Mouse (Mus musculus): ENCODE data around the gene Endov. TPM values are rescaled to one million over a fixed set of nuclear protein-coding genes. Genes with fewer than 3 reads are reported as not detected.
A peak's percentile ranks its signal among the peaks of the same experiment; 100 is the strongest.

Endov gene
- total RNA-seq, 2 experiments from 2014 or later = 13.8 to 18.6 TPM

DNA sequence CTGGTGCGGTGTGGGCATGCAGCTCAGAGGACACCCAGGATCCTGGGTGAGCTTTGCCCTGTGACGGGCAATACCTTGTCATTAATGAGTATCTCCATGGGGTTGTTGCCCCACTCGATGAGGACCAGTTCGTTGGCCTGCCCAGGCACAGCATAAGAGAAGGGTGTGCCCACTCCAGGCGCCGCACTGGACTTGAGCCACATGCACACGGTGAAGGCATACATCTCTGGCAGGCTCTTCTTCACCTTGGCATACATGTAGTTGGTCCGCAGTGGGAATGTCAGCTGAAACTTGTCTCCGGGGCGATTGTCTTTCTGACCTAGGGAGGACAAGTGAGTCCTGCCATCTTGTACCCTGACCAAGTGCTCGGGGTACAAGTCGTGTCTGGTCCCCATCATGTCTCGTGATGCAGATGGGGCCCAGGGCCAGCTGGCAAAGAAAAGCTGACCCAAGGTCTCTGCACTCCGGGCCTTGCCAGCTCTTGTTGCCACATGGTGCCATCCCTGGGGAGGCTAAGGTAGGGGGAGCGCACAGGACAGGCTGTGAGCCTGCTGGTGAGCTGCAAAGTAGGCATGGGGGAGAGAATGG, 53.5 kb downstream of the Endov start:
- intact Hi-C loops (cut with DNase I) = loop anchor here (5.0 kb wide), 1 partner anchor 228 kb away; no protein-coding TSS in a partner anchor
- no peak for DNase-seq

DNA sequence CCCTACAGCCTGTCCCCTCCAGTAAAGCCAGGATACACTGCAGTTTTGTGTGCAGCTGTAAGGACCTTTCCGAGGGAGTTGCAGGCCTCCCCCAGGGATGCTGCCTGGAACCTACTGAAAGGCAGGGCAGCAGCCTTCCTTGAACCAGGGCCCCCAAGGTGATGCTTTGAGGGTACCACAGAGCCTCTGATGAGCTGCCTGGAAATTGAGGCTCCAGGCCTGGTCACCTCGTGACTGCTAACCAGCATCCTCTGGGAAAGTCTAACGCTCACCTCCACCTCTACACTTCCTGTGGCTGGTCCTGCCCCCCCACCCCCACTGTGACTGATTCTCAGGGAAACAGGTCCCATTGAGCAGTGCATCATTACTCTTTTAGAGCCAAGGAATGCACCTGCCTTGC, 54.1 kb downstream of the Endov start:
- intact Hi-C loops (cut with DNase I) = loop anchor here (5.0 kb wide), 1 partner anchor 227 kb away; no protein-coding TSS in a partner anchor
- no peak for DNase-seq

DNA sequence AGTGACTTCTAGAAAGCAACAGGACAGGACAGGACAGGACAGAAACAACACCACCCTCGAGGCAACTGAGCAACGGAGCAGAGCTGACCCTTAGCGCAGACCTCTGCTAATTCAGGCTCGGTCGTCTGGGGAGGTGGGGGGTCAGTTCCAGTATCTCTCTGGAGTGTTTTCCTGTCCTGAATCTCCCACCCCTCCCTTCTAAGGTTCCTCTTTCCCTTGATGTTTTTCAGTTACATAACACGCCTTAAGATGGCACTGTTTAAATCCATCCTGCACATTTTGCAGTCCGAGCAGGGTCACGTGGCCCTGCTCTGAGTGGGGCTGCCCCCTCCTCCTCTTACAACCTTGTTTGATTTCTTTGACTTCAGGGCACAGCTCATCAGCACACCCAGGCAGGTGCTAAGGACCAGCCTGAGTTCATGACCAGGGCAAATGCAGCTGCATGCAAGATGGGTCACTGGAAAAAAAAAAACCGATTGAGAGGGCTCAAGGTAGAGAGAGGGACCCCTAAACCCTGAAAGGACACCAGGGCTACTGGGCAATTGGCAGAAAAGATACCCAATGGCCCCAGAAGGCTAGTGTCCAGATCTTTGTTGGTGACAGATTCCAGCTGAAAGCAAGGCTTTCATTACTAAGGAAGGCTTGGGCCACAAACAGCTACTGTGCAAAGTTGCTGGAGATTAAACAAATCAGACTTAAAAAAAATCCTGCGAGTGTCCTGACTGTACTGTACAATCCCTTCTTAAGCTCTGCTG, 54.8 kb downstream of the Endov start:
- intact Hi-C loops (cut with DNase I) = loop anchor here (5.0 kb wide), 1 partner anchor 226 kb away; no protein-coding TSS in a partner anchor

DNA sequence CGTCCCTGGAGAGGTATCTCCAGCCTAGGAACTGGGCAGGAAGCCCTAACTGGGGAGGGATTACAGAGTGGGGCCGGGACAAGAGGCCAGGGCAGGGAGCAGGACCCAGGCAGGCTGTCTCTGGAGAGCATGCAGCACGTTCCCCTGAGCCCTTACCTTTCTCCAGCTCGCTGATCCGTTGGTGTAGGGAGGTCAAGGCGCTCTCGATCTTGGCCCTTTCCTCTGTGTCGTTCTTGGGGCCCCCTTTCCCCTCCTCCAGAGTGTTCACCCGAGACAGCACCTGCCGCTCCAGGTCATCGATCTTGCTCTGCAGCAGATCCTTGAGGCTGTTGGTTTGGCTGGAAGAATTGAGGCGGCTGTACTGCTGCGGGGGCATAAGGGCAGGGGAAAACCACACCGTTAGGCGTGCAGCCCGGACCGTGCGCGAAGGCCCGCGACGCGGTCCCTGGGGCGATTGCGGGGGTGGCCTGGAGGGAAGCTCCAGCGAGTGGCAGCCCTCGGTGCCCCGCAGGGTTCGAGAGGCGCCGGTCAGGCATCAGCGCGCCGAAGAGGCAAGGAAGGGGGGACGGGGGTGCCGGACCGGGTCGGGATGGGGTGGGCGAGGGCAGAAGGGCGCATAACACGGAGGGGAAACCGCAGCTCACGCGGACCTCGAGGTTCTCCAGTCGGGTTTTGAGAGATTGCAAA, 55.5 kb downstream of the Endov start:
- intact Hi-C loops (cut with DNase I) = loop anchor here (5.0 kb wide), 1 partner anchor 226 kb away; no protein-coding TSS in a partner anchor
- DNase-seq = peak; percentile 57 to 61

More for the DNA sequence above, 54.8 kb downstream of the Endov start:
- no peak for DNase-seq

DNA sequence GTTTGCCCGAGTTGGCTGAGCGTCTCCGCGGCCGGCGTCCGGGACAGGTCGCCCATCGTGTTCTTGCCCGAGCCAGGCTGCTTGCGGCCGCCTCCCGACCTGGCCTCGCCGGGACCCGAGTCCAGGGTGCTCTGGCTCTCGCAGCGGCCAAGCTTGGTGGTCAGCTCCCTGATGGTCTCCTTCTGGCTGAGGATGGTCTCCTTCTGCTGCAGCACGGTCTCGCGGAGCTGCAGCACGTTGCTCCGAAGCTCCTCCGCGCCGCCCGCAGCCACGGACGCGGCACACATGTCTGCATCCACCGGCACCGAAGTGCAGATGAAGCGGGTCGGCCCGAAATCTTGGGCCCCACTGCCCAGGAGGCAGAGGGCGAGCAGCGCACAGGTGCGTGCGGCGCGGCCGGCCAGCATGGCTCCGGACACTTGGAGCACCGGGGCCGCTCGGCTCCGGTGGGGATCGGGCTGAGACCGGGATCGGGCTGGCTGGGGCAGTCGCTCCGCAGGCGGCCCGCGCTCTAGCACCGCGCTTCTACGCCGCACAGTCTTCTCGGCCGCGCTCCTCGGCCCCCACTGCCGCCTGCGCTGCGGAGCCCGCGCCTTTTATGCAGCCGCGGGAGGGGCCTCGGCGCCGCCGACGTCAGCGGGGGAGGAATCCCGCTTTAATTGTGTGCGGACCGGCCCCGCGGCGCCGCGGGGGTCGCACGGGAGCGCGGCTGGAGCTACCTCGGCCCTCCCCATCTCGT, 56.2 kb downstream of the Endov start, which contains the start of gene Nptx1:
Gene Nptx1, minus strand, starts transcription at position 571 of the 739 bp plus-strand sequence.
- intact Hi-C loops (cut with DNase I) = loop anchor here (5.0 kb wide), 1 partner anchor 225 kb away; no protein-coding TSS in a partner anchor
- DNase-seq = peak in 1 of 2 experiments; percentile 18

DNA sequence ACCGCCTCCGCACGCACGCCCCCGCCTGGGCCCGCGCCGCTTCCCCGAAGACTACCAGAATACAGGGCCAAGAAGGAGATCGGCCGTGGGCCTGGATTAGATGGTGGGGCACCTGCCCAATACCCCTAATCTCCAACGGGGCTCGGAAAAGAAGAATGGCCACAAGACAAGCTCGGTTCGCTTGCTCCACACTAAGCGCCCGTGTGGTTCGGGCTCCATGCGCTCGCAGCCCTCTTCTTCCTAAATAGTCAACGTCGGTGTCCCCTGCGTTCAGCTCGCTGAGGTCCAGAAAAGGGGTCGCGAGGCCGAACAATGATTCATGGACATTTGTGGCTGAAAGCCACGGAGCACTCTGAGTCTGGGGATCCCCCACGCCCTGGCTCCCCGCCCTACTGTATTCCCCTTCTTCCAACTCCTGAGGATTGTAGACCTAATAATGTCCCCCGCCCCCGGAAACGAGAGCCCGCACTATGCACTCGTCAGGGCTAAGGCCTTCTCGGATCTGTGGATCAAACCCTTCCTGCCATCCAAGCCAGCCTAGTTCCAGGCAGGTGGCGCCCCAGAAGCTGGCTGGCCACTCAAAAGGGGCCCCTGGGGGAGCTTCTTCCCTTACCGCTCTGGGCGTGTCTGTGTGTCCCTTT, 56.9 kb downstream of the Endov start:
- peak in 1 of 2 experiments; percentile 7 for DNase-seq
- intact Hi-C loops (cut with DNase I) = loop anchor here (5.0 kb wide), 1 partner anchor 224 kb away; no protein-coding TSS in a partner anchor

DNA sequence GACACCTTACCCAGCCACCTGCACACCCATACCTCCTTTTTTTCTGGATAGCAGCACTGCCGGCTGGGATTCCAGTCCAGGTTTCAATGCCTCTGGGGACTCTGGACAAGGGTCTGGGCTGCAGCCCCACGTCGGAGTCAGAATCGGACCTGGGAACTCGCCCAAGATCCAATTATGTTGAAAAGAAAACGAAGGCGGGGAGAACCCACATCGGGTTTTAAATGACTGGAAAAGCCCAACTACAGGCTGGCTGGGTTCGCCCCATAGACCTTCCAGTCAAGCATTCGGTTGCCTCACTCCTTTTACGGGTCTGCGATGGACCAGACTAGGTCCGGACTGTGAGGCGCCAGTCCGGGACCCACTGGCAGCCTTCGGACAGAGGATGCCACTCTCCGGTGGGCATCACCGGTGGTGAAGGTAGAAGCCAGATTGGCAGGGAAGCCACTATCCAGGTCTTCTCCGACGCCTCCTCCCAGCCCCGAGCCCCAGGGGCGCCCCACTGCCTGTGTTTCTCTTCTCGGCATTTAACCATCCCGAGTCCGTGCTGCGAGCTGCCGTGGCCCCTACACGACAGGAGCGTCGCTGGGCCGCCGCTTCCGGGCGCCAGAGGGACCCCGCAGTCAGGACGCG, 57.7 kb downstream of the Endov start:
- DNase-seq = no peak
- intact Hi-C loops (cut with DNase I) = loop anchor here (5.0 kb wide), 1 partner anchor 223 kb away; no protein-coding TSS in a partner anchor

DNA sequence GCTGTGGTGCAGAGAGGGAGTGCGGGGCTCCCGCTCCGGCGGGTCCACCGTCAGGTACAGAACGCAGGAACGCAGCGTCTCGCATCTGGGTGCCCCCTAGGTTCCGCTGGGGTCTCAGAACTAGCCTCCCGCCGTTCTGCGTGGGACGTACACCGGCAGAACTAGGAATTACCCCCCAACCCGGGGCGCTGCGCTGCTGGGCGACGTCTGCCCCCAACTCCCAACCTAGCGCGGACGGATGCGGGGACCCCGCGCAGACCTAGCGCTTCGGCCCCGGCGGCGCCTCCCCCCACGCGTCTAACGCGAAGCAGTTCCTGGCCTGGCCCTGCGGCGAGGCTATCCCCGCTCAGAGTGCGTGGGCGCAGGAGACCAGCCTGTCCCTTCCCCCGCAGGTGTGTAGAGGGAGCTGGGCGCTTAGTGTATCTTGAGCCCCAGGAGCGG, 58.2 kb downstream of the Endov start:
- intact Hi-C loops (cut with DNase I) = loop anchor here (5.0 kb wide), 1 partner anchor 223 kb away; no protein-coding TSS in a partner anchor
- no peak for DNase-seq

DNA sequence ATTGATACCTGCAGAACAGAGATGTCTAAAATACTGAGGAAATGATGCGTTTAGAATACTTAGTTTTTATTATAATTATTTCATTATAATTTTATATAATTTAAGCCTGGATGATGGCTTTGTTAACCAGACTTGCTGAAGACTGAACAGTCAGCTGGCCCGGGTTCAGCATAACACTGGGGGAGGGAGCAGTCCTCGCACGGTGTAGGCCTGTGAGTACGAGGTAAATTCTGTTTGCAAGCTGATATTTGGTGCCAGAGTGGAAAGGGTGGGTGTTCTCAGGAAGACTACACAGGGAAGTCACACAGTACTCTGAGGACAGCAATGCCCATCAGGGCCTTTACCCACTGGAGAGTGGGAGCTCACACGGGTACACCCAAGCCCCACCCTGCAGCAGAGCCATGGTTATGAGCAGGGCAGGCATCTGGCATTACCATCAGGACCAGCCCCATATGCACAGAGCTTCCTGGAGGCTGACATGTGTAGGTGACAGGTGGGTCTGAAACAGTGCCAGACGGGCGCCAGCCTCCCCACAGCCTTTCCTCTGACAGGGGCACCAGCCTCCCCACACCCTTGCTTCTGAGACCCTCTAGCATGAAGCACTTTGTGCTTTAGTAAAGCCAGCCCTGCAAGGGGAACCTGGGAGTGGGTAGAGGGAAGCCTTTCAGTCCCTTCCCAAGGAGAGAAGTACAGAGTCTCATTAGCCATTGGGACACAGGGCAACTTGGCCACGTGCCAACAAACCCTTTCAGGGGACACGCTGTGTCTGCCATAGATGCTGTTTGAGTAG, 59.6 kb downstream of the Endov start:
- intact Hi-C loops (cut with DNase I) = no loop called here
- DNase-seq = no peak

DNA sequence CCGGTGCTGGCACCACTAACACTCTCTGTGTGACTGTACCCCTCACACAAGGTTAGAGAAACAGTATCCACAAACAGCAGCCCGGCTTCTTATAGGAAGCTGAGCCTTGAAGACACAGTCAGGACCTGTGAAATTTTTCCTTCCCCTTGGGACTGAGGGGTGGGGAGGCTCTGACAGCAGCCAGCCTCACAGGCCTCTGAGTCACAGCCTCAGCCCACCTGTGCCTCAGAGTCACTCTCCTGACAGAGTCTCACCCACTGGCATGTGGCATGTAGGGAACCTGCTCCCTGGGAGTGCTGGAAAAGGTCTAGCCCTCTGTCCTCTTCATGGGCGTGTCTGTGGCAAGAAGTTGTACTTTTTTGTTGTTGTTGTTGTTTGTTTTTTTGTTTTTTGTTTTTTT, 60.3 kb downstream of the Endov start:
- no peak for DNase-seq
- intact Hi-C loops (cut with DNase I) = no loop called here

DNA sequence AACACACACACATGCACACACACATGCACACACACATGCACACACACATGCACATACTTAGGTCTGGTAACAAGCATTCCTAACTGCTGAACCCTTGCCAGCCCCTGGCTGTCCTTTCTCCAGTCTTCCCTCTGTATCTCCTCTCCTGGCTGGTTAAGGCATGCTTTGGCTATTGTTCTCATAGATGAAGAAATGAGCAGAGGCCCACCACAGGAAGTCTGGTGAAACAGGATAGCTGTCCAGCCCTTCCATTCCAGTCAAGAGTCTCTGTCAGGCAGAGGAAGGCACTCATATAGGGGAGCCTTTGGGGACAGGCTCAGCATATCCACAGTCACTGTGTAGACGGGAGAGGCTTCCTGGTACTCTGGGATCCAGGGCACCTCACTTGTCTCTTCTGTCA, 61.2 kb downstream of the Endov start:
- intact Hi-C loops (cut with DNase I) = no loop called here
- DNase-seq = no peak

DNA sequence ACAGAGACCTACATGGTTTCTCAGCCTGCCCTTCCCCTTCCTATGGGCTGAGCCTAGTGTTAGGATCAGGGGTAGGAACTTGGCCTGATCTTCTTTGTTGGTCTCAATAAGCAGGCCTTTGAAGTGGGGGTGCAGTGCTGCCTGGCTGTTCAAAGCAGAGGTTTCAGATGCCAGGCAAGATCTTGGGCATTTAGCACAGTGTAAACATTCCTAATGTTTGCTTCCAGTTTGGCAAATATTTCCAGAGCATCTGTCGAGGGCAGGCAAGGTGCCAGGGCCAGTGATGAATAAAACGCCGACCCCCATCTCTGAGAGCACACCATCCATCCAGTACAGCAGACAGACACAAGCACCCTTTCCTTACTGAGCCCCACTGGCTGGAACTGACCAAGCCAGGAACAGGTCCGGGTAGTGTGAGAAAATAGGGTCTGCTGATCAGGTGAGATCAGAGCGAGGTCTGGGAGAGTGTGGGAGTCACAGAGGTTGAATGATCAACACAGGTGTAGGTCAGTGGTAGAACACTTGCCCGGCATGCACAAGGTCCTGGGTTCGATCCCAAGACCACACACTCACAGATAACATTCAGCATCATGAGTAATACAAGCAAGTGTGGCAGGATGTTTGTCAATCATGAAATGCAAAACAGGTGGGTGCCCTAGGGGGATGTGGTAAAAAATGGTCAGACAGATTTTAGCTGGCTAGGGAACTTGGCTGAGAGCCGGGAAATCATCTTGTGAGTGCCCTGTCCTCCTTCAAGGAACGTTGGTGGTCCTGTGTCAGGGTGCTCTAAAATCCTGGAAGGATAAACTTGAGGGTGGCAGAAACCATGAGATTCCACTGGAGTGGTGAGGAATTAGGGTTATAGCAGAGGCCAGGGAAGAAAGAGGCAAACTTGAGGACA, 62.0 kb downstream of the Endov start:
- intact Hi-C loops (cut with DNase I) = no loop called here
- DNase-seq = no peak

DNA sequence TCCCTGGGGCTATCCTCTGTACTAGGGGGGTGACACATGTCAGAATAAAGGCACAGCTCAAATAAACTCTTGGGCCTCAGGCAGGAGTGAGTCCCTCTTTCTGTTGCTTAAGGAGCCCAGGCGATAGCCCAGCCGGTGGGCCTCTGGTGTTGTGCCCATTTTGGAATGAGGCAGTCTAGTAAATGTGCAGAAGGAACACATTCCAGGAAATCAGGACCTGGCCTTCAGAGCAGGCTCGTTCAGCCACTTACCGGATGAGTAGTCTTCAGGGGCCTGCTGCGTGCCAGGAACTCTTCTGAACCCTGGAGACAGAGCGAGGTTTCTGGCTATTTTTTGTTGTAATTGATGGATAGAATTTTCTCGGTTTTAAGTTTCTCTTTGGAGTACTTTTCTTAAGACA, 63.6 kb downstream of the Endov start:
- intact Hi-C loops (cut with DNase I) = no loop called here
- DNase-seq = no peak

DNA sequence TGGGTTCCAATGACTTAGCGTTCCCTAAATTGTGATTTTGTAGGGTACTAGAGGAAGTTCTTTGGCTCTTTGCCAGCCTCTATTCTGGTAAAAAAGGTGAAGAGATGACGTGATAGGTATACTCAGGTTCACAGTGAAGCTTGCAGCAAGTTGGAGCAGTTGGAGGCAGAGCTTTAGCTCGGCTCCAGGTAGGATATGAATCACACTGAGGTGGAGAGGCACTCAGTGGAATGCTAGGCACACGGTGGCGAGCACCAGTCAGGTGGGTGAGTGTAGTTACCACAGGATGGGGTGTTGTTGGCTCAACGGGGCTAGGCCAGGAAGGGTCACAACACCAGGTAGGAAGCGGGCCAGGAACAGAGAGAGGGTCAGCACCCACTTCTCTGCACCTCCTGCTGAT, 64.0 kb downstream of the Endov start:
- no peak for DNase-seq

DNA sequence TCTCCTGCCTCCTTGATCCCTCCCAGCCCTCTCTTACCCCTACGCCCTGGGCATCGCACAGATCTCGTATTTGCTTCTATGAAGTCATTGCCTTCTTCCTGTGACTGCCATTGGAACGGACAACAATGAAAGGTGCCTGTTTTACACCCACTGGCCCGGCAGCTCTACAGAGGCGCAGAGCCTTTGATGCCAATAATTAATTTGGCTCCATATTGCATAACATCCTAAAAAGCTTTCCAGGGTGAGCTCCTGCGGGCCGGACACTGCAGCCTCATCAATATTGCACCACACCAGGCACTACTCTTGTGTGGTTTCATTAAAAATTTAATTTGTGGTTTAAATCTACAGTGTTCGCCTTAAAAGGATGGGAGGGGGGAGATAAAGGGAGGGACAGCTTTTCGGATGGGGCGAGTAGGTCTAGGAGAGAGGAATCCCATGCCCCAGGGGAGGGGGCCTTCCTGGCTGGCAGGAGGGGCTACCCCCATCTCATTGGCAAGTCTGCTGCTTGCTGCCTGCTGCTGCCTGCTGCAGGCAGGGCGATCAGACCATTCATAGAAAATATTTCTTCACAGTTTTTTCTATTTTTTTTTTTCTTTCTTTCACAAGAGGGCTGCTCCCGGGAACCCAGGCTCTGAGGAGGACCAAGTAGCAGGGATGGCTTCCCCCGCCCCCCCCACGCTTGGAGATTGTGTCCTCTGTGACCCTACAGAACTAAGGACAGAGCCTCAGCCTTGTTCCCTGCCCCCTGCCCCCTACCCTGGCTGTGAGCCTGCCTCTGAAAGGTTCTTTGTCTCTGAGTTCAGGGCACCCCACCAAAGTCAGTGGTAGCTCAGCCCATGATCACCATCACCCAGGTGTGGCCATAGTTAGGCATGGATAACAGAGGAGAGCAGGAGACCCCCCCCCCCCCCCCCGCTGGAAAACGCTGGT, 67.1 kb downstream of the Endov start:
- intact Hi-C loops (cut with DNase I) = no loop called here
- no peak for DNase-seq

More for the DNA sequence above, 64.0 kb downstream of the Endov start:
- intact Hi-C loops (cut with DNase I) = no loop called here

DNA sequence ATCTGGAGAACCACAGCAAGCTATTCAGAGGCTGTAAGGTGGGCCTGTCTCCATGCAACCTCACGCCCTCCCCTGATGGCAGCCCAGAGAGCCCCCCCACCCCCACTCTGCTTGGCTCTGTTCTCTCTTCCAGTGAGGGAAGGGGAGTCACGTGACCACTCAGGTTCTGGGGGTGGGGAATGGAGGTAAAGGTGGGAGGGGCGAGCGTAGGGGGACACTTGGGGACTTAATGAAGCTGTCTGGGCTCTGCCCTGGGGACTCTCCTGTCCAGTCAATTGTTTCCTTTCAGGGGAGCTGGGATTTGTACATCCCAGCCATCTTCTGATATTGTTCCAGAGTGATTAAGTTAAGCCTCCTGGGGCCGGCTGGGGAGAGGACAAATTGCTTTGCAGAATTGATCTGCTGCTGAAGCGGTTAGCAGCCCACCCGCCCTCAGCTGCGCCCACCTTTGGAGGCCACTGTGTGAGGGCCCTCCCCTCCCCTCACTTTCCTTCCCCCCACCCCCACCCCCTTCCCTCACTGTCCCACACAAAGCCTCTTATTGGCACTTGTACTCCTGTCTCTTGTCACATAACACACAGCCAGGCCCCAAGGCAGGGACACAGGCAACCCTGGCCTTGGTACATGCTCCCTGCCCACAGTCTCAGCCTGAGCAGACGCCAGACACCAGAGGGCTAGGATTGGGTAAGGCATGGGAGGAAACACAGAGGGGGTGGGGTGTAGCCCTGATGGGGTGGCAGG, 67.9 kb downstream of the Endov start:
- intact Hi-C loops (cut with DNase I) = no loop called here
- DNase-seq = no peak

All from heart, postnatal 10 days (tissue).